Mouse (Mus musculus) heart, postnatal 25 days (tissue): ENCODE measurements around the gene Gm11060. TPM values are rescaled to one million over a fixed set of nuclear protein-coding genes. Genes with fewer than 3 reads are reported as not detected.
A peak's percentile ranks its signal among the peaks of the same experiment; 100 is the strongest.

Experiments
- DNase-seq: peaks from one replicate; pipeline ENCODE4 v3.0.0; 2022; ENCODE audit warnings: low spot score
- intact Hi-C: fragments of 180-260 bp; cut with DNase I; formaldehyde crosslinking; loops from one replicate; pipeline ENCODE4 v1.15.1; 2025
- total RNA-seq, 2 experiments: library from RNA; stranded (reverse); gene quantifications; 2 replicates each; pipeline ENCODE4 v1.2.3; 2021

Gene Gm11060
- total RNA-seq, 2 experiments from 2014 or later: not detected

GRCm38 (mm10) chr2:105108703-105109158 is 16.9 kb downstream of the Gm11060 start:
- intact Hi-C loops: loop anchor here (10.0 kb wide), 1 partner anchor 116 kb away; the partner anchor contains the start of gene Them7
- DNase-seq: peak; percentile 52

DNA sequence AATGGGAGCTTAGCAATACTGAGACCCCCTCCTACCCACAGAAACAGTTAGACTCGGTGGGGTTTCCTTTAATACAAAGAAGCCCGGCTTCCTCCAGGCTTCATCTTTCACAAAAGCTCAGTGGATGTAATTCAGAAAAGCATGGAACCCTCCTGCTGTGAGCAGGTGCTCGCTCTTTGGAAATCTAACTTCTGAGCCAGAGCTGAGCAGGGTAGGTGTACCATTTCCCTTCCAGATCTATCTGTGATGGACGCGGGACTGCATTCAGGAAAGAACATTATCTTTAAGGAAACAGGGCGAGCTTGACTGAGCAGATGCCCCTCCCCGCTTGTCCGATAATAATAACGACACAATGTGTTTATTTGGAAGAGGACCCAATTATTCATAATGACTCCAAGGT is 22.3 kb downstream of the Gm11060 start:
- intact Hi-C loops: no loop called here
- DNase-seq: no peak

DNA sequence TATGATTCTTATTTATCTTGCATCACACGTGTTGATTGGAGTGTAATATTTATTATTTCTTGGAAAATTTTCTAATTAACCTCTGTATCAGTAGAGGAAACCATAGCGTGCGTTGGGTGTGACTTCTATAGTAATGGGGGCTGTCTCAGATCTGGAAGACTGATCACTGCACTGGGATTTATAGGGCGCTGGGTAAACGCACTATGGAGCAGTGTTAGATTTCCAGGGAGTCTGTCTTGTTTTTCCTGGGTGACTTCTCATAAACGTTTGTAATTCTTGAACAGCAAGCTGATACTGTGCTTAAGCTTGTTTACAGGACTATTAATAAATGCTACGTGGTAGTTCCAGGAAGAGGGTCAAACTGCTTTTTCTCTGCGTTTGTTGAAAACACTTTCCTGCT is 25.9 kb downstream of the Gm11060 start:
- DNase-seq: no peak
- intact Hi-C loops: no loop called here

GRCm38 (mm10) chr2:105122216-105122615 is 30.4 kb downstream of the Gm11060 start:
- DNase-seq: no peak
- intact Hi-C loops: loop anchor here (10.0 kb wide), 1 partner anchor 553 kb away; no protein-coding TSS in a partner anchor

DNA sequence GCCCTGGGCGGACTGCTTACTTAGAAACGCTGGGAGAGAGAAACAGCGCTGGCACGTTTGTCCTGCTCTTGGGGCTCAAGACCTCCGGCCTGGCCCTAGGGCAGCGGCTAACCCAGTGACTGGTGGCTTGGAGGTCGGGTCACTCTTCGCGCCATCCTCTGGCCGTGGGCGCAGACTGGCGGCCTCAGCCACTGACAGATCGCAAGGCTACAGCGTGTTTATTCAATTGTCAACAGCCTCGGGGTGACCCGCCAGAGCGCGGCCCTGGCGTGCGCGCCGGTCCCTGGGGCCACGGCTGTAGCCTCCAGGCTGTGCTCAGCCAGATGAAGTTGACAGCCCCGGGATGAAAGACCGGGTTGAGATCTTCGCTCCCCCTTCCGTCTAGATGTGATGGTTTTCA is 31.1 kb downstream of the Gm11060 start:
- intact Hi-C loops: loop anchor here (10.0 kb wide), 1 partner anchor 552 kb away; no protein-coding TSS in a partner anchor
- DNase-seq: no peak

DNA sequence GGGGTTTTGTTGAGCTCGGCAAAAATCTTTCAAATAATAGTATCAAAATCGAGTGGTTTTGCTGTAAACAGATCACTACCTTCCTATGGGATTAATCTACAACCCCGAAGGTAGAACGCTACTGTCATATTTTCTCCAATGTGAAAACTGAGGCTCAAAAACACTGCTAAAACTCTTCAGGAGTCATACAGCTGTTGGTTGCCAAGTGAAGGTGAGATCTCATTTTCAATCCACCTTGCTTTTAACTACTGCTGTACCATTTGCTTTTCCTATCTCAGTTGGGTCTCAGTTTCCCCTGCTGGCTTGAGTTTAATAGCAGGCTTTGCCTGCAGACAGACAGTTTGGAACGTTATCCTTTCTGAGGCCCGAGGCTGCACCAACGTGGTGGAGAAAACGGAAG is 31.6 kb downstream of the Gm11060 start:
- intact Hi-C loops: loop anchor here (10.0 kb wide), 1 partner anchor 551 kb away; no protein-coding TSS in a partner anchor
- no peak for DNase-seq

- no peak for DNase-seq
- intact Hi-C loops: loop anchor here (10.0 kb wide), 1 partner anchor 551 kb away; no protein-coding TSS in a partner anchor
Measured at GRCm38 (mm10) chr2:105123881-105124280, 32.1 kb downstream of the Gm11060 start.

DNA sequence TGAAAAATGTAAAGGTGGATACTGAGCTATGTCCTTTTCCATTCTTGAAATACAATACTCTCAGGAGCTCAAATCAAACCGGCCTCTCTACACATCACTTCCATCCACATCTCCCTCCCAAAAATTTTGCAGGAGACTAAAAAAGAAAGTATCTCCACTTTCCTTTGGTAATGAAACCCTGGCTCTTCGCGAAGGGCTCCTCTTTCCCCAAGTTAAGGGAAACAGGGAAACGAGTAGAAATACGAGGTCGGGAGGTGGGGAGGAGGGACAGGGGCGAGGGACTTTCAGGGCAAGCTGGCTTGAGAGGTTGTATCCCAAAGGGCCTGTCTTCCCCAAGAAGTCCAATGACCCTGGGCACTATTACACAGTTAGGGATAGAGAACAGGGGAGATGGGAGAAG is 32.6 kb downstream of the Gm11060 start:
- intact Hi-C loops: loop anchor here (10.0 kb wide), 1 partner anchor 550 kb away; no protein-coding TSS in a partner anchor
- DNase-seq: no peak

- no peak for DNase-seq
- intact Hi-C loops: loop anchor here (5.0 to 10.0 kb wide), 3 partner anchors 108 to 550 kb away; partner anchors contain the start of genes Eif3m and Qser1
Measured at GRCm38 (mm10) chr2:105125205-105125604, 33.4 kb downstream of the Gm11060 start.

DNA sequence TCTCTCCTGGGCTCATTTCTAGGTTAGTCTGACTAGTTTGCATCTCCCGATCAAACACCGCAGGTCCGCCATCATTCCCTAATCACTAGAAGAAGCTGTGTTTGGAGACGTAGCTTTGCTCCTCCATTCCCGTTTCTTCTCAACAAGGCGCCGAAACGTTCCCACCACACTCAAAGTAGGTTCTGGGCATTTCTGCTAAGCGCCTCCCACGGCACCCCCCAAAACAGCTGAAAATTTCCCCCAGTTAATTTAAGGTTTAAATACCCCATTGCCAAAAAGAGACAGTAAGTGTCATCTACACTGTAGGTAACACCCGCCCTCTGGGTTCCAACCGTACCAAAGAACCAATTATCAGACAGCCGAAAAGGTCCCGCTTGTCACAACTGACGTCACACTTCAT is 33.8 kb downstream of the Gm11060 start:
- no peak for DNase-seq
- intact Hi-C loops: loop anchor here (5.0 to 10.0 kb wide), 3 partner anchors 108 to 549 kb away; partner anchors contain the start of genes Eif3m and Qser1

DNA sequence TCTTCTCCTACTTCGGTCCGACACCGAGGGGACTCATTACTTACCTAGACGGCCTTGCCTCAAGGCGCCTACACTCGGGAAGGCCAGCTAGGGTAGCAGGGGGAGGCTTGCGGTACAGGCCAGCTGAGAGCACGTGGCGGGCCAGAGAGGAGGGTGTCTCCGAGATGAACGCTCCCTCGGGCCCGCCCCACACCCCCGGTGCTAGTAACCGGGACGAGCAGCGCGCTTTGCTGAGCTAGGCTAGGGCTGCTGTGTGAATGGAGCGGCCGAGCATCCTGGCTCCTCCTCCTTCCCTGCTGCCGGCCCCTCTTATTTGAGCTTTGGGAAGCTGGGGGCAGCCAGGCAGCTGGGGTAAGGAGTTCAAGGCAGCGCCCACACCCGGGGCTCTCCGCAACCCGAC is 34.5 kb downstream of the Gm11060 start, which contains the start of gene Wt1:
Gene Wt1 (plus strand): TSS at position 251 of the 400 bp plus-strand sequence.
- peak; percentile 51 for DNase-seq
- intact Hi-C loops: loop anchor here (5.0 to 10.0 kb wide), 3 partner anchors 109 to 549 kb away; partner anchors contain the start of genes Eif3m and Qser1

GRCm38 (mm10) chr2:105126691-105127530 is 35.1 kb downstream of the Gm11060 start:
- no peak for DNase-seq
- intact Hi-C loops: loop anchor here (5.0 to 10.0 kb wide), 3 partner anchors 110 to 548 kb away; partner anchors contain the start of genes Eif3m and Qser1

GRCm38 (mm10) chr2:105127531-105128480 is 36.0 kb downstream of the Gm11060 start:
- intact Hi-C loops: loop anchor here (5.0 to 10.0 kb wide), 3 partner anchors 111 to 547 kb away; partner anchors contain the start of genes Eif3m and Qser1
- no peak for DNase-seq

DNA sequence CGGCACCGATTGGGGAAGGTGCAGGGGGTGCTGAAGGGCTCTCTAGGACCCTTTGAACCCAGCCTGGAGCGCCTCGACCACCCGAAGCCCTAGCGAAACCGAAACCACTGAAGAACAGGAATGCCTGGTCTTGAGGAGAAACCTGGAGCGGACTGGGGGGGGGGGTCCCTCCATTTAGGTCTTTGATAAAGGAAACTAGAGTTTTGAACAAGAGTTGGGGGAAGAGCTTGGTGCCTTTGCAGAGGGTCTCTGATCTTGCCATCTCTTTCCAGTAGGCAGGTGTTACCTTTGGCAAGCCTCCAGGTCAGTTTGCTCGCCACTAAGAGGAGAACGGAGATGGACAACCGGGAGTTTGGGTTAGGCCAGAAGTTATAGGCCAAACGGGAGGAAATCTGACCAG is 36.7 kb downstream of the Gm11060 start:
- no peak for DNase-seq
- intact Hi-C loops: loop anchor here (5.0 to 10.0 kb wide), 3 partner anchors 111 to 546 kb away; partner anchors contain the start of genes Eif3m and Qser1

DNA sequence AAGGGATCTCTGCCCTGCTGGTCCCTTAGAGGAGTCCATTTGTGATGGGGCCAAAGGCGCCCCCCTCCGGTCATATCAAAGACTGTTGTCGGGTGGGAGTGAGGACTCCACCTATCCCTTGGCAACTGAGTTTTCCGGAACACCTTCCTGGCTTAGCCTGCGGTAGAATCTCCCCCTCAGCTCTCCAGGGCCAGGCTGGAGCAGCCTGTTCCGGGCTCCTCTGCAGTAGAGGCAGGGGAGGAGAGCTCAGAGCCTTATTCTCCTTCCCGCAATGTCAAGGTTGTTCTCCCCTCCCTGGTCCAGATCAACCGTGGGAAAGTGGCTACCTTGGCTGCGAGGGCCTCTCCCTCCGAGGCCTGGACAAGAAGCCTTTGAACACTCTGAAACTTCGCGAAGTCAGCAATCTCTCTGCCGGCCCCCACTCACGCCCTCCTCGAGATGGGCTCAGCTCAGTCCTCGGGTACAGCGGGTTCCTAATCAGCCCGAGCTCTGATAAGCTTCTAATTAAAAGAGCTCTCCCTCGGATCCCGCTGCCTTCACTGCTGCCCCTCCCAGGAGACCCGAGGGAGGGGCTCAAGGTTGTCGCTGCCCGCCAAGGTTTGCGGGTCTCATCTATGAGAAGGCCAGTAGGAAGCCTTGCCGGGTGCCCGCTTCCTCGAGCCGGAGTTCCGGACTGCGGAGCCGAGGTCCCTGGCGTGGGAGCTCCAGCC is 38.7 kb downstream of the Gm11060 start:
- intact Hi-C loops: no loop called here

DNA sequence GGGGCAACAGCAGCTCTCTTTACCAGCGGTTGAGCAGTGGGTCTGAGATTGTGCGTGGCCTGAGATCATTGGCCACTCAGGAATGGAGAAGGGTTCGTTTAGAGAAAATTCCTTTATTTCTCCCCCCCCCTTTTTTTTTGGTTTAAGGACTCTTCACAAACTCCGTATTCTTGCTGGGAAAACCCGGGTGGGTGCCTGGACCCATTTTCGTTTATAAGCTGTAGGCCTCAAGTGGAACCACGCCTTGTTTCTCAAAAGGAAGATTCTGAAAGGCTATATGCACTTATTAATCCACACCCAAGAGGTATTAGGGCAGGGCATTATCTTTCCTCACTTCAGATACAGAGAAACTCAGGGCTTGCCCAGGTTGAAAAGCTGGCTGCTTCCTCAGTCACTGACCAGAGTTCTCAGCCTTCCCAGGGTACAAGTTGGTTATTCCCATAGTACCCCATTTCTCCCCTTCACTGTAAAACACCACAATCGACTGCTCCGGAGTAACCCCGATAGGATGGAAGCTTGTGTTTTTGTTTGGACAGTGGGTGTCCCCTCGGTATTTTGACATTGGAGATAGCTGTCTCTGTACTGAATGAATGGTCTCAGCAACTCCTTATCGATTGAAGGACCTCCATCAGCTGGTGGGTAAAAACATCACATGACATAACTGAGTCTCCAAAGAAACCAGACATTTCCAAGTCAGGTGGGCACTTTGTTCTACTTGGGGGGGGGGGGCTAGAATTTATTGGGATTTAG is 39.4 kb downstream of the Gm11060 start:
- no peak for DNase-seq
- intact Hi-C loops: no loop called here

More for the DNA sequence above, 38.7 kb downstream of the Gm11060 start:
- DNase-seq: peak; percentile 43

- no peak for DNase-seq
- intact Hi-C loops: no loop called here
Measured at GRCm38 (mm10) chr2:105131811-105132100, 39.9 kb downstream of the Gm11060 start.

DNA sequence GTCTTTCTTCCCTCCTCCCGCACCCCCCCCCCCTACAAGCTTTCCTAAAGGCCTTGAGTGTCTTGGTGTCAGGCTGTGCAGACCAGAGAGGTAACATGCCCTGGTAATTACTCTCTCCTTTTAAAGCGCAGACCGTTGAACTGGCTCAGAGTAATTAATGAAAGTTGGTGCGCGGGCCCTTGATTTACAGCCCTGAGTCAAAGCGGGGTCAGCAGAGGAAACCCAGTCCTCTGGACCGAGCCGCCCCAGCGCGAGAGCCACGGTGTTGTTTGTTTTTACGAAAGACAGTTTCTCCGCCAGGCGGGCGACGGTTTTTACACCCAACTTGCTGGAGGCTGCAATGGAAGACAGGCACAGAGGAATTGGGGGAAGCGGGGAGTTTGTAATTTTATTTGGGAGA is 40.5 kb downstream of the Gm11060 start:
- intact Hi-C loops: no loop called here
- DNase-seq: no peak
